Mouse (Mus musculus): ENCODE measurements around the gene Ttc29. TPM values are rescaled to one million over a fixed set of nuclear protein-coding genes. Genes with fewer than 3 reads are reported as not detected.

The Ttc29 gene
- total RNA-seq, 2 experiments from 2014 or later = not detected

DNA sequence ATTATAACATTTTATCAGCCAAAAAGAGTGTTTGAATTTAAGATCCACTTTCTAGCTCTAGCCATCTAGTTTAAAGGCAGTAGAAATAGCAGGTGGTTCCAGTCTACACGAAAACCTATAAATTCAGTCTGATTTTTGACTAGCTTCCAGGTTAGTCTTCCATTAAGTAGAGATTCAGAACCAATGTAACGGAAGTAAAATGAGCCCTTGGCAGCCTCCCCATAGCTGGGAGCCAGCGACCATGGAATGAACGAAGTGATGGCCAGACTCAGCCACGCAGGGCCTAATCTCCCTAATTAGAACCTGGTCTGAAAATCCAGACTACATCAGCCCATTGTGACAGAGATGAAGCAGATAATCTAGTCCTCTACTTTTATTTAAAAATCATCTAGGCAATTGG is 140.8 kb downstream of the Ttc29 start:
- H3K4me3 ChIP-seq = no peak overlapping the region
- intact Hi-C loops (cut with DNase I) = no loop called here
- no peak for TF ChIP-seq CTCF (IDR thresholded peaks at IDR 0.05)

GRCm38 (mm10) chr8:78354801-78355200 is 141.7 kb downstream of the Ttc29 start:
- intact Hi-C loops (cut with DNase I) = no loop called here
- no peak overlapping the region for H3K4me3 ChIP-seq
- no peak for TF ChIP-seq CTCF (IDR thresholded peaks at IDR 0.05)
- no peak overlapping the region for H3K27ac ChIP-seq
- DNase-seq = no peak

More for the DNA sequence above, 140.8 kb downstream of the Ttc29 start:
- DNase-seq = no peak
- no peak overlapping the region for H3K27ac ChIP-seq

DNA sequence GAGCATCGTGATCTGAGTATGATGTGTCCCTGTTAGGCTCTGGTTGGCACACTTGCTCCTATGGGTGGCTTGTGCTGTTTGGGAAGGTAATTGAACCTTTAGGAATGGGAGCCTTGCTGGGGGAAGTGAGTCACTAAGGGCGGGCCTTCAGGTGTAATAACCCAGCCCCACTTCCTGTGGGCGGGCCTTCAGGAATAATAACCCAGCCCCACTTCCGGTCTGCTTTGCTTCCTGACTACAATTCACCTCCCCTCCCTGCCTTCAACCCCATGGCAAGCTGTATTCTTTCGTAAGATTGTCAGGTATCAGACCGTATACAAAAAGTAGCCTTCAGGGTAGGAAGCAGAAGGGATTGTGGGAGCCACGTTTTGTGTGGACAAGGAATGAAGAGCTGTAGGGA is 177.7 kb downstream of the Ttc29 start:
- no peak overlapping the region for H3K27ac ChIP-seq
- DNase-seq = no peak
- intact Hi-C loops (cut with DNase I) = no loop called here
- no peak for TF ChIP-seq CTCF (IDR thresholded peaks at IDR 0.05)
- H3K4me3 ChIP-seq = no peak overlapping the region

GRCm38 (mm10) chr8:78419272-78419671 is 206.2 kb downstream of the Ttc29 start:
- TF ChIP-seq CTCF (IDR thresholded peaks at IDR 0.05) = no peak
- intact Hi-C loops (cut with DNase I) = no loop called here
- DNase-seq = no peak
- Histone ChIP-seq H3K4me3 (no peak overlapping the region), H3K27ac (no peak overlapping the region)

GRCm38 (mm10) chr8:78420101-78420503 is 207.0 kb downstream of the Ttc29 start:
- TF ChIP-seq CTCF (IDR thresholded peaks at IDR 0.05) = no peak
- Histone ChIP-seq H3K27ac (no peak overlapping the region), H3K4me3 (peak overlapping the region; percentile 50)
- DNase-seq = peak; percentile 39
- intact Hi-C loops (cut with DNase I) = no loop called here

- H3K27ac ChIP-seq = no peak overlapping the region
- TF ChIP-seq CTCF (IDR thresholded peaks at IDR 0.05) = no peak
- intact Hi-C loops (cut with DNase I) = no loop called here
- DNase-seq = no peak
- H3K4me3 ChIP-seq = no peak overlapping the region
Measured at GRCm38 (mm10) chr8:78423937-78424336, 210.8 kb downstream of the Ttc29 start.

DNA sequence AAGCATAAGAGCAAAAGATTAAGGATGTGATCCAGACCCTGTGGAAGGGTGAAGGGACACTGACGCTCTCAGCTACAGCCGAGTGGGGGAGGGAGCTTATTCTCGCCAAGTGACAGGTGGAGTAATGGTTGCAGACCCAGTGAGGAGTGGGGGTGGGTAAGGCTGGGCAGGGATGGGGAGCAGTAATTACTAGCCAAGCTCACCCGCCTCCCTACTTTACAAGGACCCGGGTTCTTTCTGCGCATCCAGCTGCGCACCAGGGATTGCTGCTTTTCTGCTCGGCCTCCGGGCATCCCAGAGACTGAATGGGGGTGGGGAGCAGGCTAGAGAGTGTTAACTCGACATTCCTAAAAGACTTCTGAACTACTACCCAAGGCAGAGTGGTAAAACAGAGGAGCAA is 213.4 kb downstream of the Ttc29 start:
- no peak for DNase-seq
- H3K4me3 ChIP-seq = no peak overlapping the region
- H3K27ac ChIP-seq = no peak overlapping the region
- TF ChIP-seq CTCF (IDR thresholded peaks at IDR 0.05) = no peak
- intact Hi-C loops (cut with DNase I) = no loop called here

DNA sequence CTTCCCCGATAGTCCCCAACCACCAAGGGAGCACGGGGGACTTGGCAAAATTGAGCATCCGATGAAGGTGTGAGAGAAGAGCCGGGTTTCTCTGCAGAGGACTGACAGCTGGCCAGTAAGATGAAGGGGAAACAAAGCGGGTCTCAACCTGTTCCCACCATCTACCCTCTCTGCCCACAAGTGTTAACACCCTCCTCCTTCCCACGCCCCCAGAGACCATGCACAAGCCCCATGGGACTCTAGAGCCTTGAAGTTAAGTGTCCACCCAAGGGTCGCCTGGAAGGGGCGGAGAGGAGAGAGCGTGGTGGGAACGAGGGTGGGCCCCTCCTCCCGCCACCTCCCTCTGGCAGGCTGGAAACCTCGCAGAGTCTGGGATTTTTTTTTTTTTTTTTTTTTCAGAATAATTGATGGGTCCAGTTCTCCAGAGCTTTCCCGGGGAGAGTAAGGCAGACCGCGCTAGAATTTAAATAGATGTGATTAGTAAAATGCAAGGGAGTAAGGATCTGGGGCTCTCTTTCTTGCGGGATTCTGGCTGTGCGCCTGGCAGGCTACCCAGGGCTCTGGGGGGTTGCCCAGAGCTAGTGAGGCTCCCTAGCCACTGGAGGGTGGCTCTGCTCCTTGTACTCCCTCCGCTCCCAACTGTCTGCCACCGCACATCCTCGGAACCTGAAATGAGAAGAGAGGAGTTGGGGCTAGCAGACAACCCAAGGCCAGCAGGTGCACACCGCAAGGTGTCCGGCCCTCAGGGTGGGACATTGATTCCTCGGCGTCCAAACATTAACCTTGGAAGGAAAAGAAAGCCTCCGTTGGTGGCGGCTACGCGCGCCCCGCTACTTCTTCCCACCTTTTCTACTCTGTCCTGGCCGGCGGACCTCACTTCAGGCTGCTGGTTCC is 214.0 kb downstream of the Ttc29 start:
- no peak for TF ChIP-seq CTCF (IDR thresholded peaks at IDR 0.05)
- intact Hi-C loops (cut with DNase I) = no loop called here
- H3K4me3 ChIP-seq = no peak overlapping the region
- no peak overlapping the region for H3K27ac ChIP-seq
- no peak for DNase-seq

GRCm38 (mm10) chr8:78427769-78428130 is 214.7 kb downstream of the Ttc29 start:
- no peak overlapping the region for H3K4me3 ChIP-seq
- DNase-seq = no peak
- intact Hi-C loops (cut with DNase I) = no loop called here

DNA sequence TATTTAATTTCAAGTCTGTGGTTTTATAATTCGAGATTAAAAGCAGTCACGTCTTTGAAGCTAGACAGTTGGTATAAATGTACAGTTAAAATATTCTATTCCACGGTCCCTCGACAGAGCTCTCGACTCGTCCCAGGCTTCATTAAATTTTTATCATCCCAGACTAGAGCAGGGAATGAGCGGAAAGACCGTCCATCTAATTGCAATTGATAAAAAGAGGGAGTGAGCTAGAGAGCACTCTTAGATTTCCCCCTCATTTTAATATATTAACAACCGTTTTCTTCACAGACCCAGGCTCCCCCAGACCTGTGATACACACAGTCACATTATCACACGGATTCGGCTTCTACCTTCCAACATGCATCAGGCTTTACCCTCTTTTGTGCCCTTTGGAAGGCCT is 215.1 kb downstream of the Ttc29 start:
- TF ChIP-seq CTCF (IDR thresholded peaks at IDR 0.05) = no peak

More at GRCm38 (mm10) chr8:78427769-78428130, 214.7 kb downstream of the Ttc29 start:
- TF ChIP-seq CTCF (IDR thresholded peaks at IDR 0.05) = no peak
- H3K27ac ChIP-seq = no peak overlapping the region

DNA sequence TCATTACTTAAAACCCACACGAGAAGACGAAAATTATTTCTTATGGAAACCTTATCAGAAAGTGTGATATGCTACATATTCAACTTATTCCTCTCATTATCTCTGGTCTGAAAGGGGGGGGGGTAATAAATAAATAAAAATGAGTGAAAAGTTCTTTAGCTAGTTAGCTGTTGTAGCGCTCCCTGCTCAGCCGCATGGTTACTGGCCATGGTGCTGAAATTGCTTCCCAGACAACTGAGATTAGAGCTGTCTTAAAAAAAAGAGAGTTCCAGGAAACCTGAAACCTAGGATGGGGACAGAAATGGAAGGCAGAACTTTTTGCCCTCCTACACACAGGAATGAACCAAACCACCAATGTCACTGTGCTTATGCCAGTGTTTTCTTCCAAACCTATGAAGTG is 218.3 kb downstream of the Ttc29 start:
- no peak for TF ChIP-seq CTCF (IDR thresholded peaks at IDR 0.05)
- intact Hi-C loops (cut with DNase I) = no loop called here
- DNase-seq = no peak
- H3K4me3 ChIP-seq = no peak overlapping the region
- no peak overlapping the region for H3K27ac ChIP-seq

More for the DNA sequence above, 215.1 kb downstream of the Ttc29 start:
- Histone ChIP-seq H3K4me3 (no peak overlapping the region), H3K27ac (no peak overlapping the region)
- intact Hi-C loops (cut with DNase I) = no loop called here
- no peak for DNase-seq

- no peak for TF ChIP-seq CTCF (IDR thresholded peaks at IDR 0.05)
- Histone ChIP-seq H3K27ac (no peak overlapping the region), H3K4me3 (no peak overlapping the region)
- no peak for DNase-seq
- intact Hi-C loops (cut with DNase I) = no loop called here
Measured at GRCm38 (mm10) chr8:78432451-78432850, 219.4 kb downstream of the Ttc29 start.

GRCm38 (mm10) chr8:78433318-78433717 is 220.2 kb downstream of the Ttc29 start:
- no peak for DNase-seq
- intact Hi-C loops (cut with DNase I) = no loop called here
- no peak overlapping the region for H3K4me3 ChIP-seq
- no peak for TF ChIP-seq CTCF (IDR thresholded peaks at IDR 0.05)
- H3K27ac ChIP-seq = no peak overlapping the region

DNA sequence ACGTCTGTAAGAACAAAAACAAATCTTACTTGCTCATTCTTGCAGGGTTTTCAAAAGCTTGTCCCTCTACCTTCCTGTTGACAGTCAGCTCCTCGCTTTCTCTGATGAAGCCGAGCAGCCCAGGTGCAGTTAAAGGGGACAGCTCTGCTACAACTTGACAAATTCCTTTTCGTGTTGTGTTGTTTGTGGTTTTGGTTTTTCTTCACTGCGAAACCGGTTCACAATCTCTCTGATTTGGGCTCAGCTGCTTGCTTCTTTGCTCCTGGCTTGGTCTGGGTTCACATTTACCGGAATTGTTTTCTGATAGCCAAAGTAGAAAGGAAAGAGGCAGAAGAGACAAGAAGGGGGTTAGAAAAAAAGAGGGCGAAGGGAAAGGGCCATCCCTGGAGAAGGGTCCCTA is 221.2 kb downstream of the Ttc29 start:
- H3K27ac ChIP-seq = no peak overlapping the region
- no peak overlapping the region for H3K4me3 ChIP-seq
- intact Hi-C loops (cut with DNase I) = no loop called here
- TF ChIP-seq CTCF (IDR thresholded peaks at IDR 0.05) = no peak
- DNase-seq = no peak
